Mouse (Mus musculus): Measurements from ENCODE around the gene Pde6c. TPM values are rescaled to one million over a fixed set of nuclear protein-coding genes. Genes with fewer than 3 reads are reported as not detected.

The Pde6c gene
- polyA plus RNA-seq (2015; fragmentation: Nextera tagmentation; extraction: Ambion mirVana) = not detected in 2 replicates

- Histone ChIP-seq H3K4me3 (replicated peaks) (no peak within 1 kb of the TSS), H3K9me3 (replicated peaks) (no peaks in the 10 kb centered on the region), H3K4me2 (replicated peaks) (no peak within 1 kb of the TSS), H3K4me1 (no peaks in the 10 kb centered on the region), H3K27ac (replicated peaks) (no peak within 1 kb of the TSS), H3K9ac (no peak within 1 kb of the TSS), H3K27me3 (no peaks in the 10 kb centered on the region), H3K36me3 (no peaks in the 10 kb centered on the region)
- no peak for ATAC-seq (ENCODE audit: insufficient number of reproducible peaks, low FRiP score, low TSS enrichment, low read depth)
- WGBS = 70% methylated on average over 6 of the region's 6 CpGs
Observed at GRCm38 (mm10) chr19:38132481-38132880, at the start of gene Pde6c. Gene Pde6c, plus strand, starts transcription at chr19:38132781.

DNA sequence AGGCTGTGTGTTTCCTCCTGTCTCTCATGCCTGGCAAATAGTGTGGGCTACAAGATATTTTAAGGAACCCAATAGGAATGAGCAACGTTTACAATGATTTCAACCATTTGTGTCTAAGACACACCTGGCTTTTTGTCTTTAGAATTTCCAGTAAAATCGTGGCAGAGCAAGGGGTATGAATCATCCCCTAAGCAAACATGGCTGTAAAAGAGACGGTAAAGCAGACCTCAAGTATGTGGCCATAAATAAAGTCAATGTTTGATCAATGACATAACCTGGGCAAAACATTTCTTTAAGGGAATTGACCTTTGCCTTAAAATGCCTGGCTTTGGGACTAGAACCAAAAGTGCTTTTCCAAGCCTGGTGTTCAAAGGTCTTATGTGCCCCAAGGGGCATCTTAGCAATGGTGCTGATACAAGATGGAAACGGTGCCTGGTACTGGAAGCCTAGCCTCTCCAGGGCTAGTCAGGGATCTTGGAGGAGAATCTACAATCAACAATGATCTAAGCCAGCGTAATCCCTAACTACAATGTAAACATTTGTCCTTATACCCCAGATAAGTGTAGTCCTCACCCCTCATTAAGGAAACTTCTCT lies 49.6 kb upstream of the Pde6c start:
- WGBS = 59% methylated on average over 5 of the region's 5 CpGs
- Histone ChIP-seq H3K27me3 (no peaks in the 10 kb centered on the region), H3K9me3 (replicated peaks) (no peaks in the 10 kb centered on the region), H3K36me3 (no peaks in the 10 kb centered on the region), H3K4me2 (replicated peaks) (no peak overlapping the region), H3K9ac (no peak overlapping the region), H3K4me1 (no peaks in the 10 kb centered on the region), H3K4me3 (replicated peaks) (no peak overlapping the region), H3K27ac (replicated peaks) (no peak overlapping the region)
- ATAC-seq (ENCODE audit: insufficient number of reproducible peaks, low FRiP score, low TSS enrichment, low read depth) = no peak

DNA sequence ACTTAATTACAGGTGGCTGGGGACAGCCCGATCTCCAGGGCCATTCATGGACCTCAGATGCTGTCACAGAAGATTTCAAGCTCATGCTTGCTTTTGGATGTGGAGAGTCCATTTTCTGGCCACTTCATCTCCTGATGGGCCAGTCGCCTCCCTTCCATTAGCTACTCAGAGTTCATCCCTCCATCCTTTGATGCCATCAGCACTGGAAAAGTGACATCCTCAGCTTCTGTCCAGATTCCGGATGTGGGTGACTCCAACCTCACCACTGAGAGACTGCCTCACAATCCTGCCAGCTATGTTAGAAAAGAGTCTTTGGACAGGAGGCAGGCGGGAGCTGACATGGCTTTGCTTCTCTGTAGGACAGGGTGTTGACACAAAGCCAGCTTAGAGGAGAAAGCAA lies 46.7 kb upstream of the Pde6c start:
- H3K4me2 ChIP-seq (replicated peaks) = no peak overlapping the region

GRCm38 (mm10) chr19:38086948-38087551 lies 45.5 kb upstream of the Pde6c start:
- H3K27ac ChIP-seq (replicated peaks) = no peak overlapping the region
- H3K36me3 ChIP-seq = no peaks in the 10 kb centered on the region
- 48% methylated on average over 11 of the region's 11 CpGs for WGBS
- H3K4me2 ChIP-seq (replicated peaks) = no peak overlapping the region
- peak; percentile 76; the same call in 1 of the 2 replicates for ATAC-seq (ENCODE audit: insufficient number of reproducible peaks, low FRiP score, low TSS enrichment, low read depth)
- no peak overlapping the region for H3K4me3 ChIP-seq (replicated peaks)
- H3K9ac ChIP-seq = no peak overlapping the region
- H3K9me3 ChIP-seq (replicated peaks) = no peaks in the 10 kb centered on the region
- H3K4me1 ChIP-seq = no peaks in the 10 kb centered on the region
- no peaks in the 10 kb centered on the region for H3K27me3 ChIP-seq

More for the DNA sequence above, 46.7 kb upstream of the Pde6c start:
- ATAC-seq (ENCODE audit: insufficient number of reproducible peaks, low FRiP score, low TSS enrichment, low read depth) = no peak
- 85% methylated on average over 4 of the region's 4 CpGs for WGBS
- H3K4me3 ChIP-seq (replicated peaks) = no peak overlapping the region
- H3K9me3 ChIP-seq (replicated peaks) = no peaks in the 10 kb centered on the region
- no peaks in the 10 kb centered on the region for H3K27me3 ChIP-seq
- no peaks in the 10 kb centered on the region for H3K4me1 ChIP-seq
- no peaks in the 10 kb centered on the region for H3K36me3 ChIP-seq
- H3K9ac ChIP-seq = no peak overlapping the region
- H3K27ac ChIP-seq (replicated peaks) = no peak overlapping the region

- H3K4me1 ChIP-seq = no peaks in the 10 kb centered on the region
- WGBS = 69% methylated on average over 8 of the region's 8 CpGs
Observed at GRCm38 (mm10) chr19:38089358-38089757, 43.2 kb upstream of the Pde6c start.

GRCm38 (mm10) chr19:38091512-38091985 lies 41.0 kb upstream of the Pde6c start:
- no peak for ATAC-seq (ENCODE audit: insufficient number of reproducible peaks, low FRiP score, low TSS enrichment, low read depth)
- Histone ChIP-seq H3K4me2 (replicated peaks) (no peak overlapping the region), H3K9me3 (replicated peaks) (no peaks in the 10 kb centered on the region), H3K4me1 (no peaks in the 10 kb centered on the region), H3K9ac (no peak overlapping the region), H3K36me3 (no peaks in the 10 kb centered on the region), H3K4me3 (replicated peaks) (no peak overlapping the region), H3K27me3 (peaks cover 19% of the 10 kb centered on the region), H3K27ac (replicated peaks) (no peak overlapping the region)
- 65% methylated on average over 4 of the region's 4 CpGs for WGBS

More at GRCm38 (mm10) chr19:38089358-38089757, 43.2 kb upstream of the Pde6c start:
- Histone ChIP-seq H3K9ac (no peak overlapping the region), H3K9me3 (replicated peaks) (no peaks in the 10 kb centered on the region), H3K27me3 (0 out of 2 replicates have a peak, but pooled peaks cover 5% of the 10 kb centered on the region), H3K4me2 (replicated peaks) (no peak overlapping the region), H3K27ac (replicated peaks) (no peak overlapping the region), H3K4me3 (replicated peaks) (no peak overlapping the region), H3K36me3 (no peaks in the 10 kb centered on the region)
- ATAC-seq (ENCODE audit: insufficient number of reproducible peaks, low FRiP score, low TSS enrichment, low read depth) = no peak

DNA sequence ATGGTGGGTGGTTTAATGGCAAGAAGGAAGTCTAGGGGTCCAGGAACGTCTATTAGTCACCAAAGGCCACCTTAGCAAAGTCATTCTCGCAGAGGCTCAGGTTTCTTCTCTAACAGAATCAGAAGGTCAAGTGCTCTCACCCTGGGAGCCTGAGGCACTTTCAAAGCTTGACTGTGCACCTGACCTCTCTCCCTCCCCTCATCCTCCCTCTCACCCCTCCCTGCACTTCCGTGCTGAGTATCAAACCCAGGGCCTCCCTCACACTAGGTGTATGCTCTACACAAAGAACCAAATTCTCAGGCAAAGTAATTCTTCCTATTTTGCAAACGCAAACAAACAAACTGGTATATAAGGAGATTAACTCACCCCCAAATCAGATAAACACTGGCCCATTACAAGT lies 36.4 kb upstream of the Pde6c start:
- H3K9me3 ChIP-seq (replicated peaks) = no peaks in the 10 kb centered on the region
- H3K9ac ChIP-seq = no peak overlapping the region
- no peak for ATAC-seq (ENCODE audit: insufficient number of reproducible peaks, low FRiP score, low TSS enrichment, low read depth)
- H3K4me1 ChIP-seq = peaks cover 11% of the 10 kb centered on the region
- no peak overlapping the region for H3K4me3 ChIP-seq (replicated peaks)
- H3K36me3 ChIP-seq = no peaks in the 10 kb centered on the region
- H3K4me2 ChIP-seq (replicated peaks) = no peak overlapping the region
- H3K27ac ChIP-seq (replicated peaks) = no peak overlapping the region
- WGBS = 5% methylated on average over 4 of the region's 4 CpGs
- H3K27me3 ChIP-seq = peaks cover 54% of the 10 kb centered on the region

- no peaks in the 10 kb centered on the region for H3K9me3 ChIP-seq (replicated peaks)
- no peak within 1 kb of the TSS for H3K9ac ChIP-seq
- no peak for ATAC-seq (ENCODE audit: insufficient number of reproducible peaks, low FRiP score, low TSS enrichment, low read depth)
- H3K36me3 ChIP-seq = no peaks in the 10 kb centered on the region
- H3K27me3 ChIP-seq = peaks cover 54% of the 10 kb centered on the region
- H3K4me2 ChIP-seq (replicated peaks) = peak within 1 kb of the TSS; percentile 49
- no peak within 1 kb of the TSS for H3K27ac ChIP-seq (replicated peaks)
- under 1% methylated on average over 77 of the region's 77 CpGs for WGBS
- H3K4me3 ChIP-seq (replicated peaks) = peak within 1 kb of the TSS; percentile 30
- H3K4me1 ChIP-seq = peaks cover 11% of the 10 kb centered on the region
Observed at GRCm38 (mm10) chr19:38096858-38097758, 35.5 kb upstream of the Pde6c start, which contains the start of gene Ffar4. Gene Ffar4, plus strand, starts transcription at chr19:38097071.

- ATAC-seq (ENCODE audit: insufficient number of reproducible peaks, low FRiP score, low TSS enrichment, low read depth) = no peak
- H3K27ac ChIP-seq (replicated peaks) = no peak overlapping the region
- 86% methylated on average over 4 of the region's 4 CpGs for WGBS
- H3K4me3 ChIP-seq (replicated peaks) = no peak overlapping the region
- H3K9ac ChIP-seq = no peak overlapping the region
- no peaks in the 10 kb centered on the region for H3K4me1 ChIP-seq
- no peaks in the 10 kb centered on the region for H3K9me3 ChIP-seq (replicated peaks)
- no peaks in the 10 kb centered on the region for H3K27me3 ChIP-seq
- no peak overlapping the region for H3K4me2 ChIP-seq (replicated peaks)
- H3K36me3 ChIP-seq = no peaks in the 10 kb centered on the region
Observed at GRCm38 (mm10) chr19:38107871-38108270, 24.7 kb upstream of the Pde6c start.

DNA sequence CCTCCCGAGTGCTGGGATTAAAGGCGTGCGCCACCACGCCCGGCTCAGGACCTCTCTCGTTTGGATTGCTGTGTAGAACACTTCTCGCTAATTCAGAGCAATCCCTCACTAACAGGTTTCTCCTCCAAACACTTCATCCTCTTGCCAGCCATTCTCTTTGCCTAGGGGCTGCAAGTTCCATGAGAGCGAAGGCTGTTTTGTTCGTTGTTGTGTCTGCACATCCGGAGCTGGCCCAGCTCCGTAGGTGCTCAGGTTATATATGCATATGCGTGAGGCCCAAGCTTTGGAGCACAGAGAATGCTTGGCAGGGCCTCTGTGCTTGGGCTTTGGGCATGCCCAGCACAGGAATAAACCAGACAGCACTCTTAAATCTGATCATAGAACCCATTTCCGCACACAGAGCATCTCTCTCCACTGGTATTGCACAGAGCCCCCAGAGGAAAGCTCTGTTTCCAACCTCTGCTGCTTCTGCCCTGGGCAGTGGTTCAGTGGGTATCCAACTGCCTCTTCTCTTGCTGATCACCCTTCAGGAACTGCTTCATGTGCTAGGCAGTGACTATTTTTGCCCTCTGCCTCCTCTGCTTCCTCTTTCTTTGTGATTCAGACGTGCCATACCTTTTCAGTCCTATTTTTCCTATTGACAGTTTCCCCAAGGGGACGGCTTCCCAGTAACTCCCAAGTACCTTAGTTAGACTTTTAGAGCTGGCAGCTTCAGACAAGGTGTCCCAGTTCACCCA lies 22.9 kb upstream of the Pde6c start:
- H3K36me3 ChIP-seq = no peaks in the 10 kb centered on the region
- H3K4me3 ChIP-seq (replicated peaks) = no peak overlapping the region
- no peak for ATAC-seq (ENCODE audit: insufficient number of reproducible peaks, low FRiP score, low TSS enrichment, low read depth)
- H3K27ac ChIP-seq (replicated peaks) = no peak overlapping the region
- no peak overlapping the region for H3K9ac ChIP-seq
- H3K4me1 ChIP-seq = no peaks in the 10 kb centered on the region
- no peaks in the 10 kb centered on the region for H3K9me3 ChIP-seq (replicated peaks)
- no peak overlapping the region for H3K4me2 ChIP-seq (replicated peaks)
- no peaks in the 10 kb centered on the region for H3K27me3 ChIP-seq
- 85% methylated on average over 15 of the region's 15 CpGs for WGBS

DNA sequence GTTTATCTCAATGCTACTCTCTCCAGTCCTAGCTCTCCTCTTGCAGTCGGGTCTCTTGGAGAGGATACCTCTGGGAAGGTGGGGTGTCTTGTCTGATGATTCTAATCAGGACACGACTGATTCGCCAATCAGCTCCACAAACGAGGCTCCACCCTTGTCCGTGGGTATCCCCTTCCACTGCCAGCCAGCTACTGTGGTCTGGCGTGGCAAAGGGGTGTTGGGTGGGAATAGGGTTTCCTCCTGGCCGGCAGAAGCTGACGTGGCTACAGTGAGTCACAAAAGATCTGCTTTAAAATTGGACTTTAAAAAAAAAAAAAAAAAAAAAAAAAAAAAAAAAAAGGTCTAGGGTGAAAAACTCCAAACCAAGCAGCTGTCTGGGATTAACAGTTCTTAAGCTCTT lies 21.5 kb upstream of the Pde6c start:
- Histone ChIP-seq H3K4me2 (replicated peaks) (no peak overlapping the region), H3K27ac (replicated peaks) (no peak overlapping the region), H3K9ac (no peak overlapping the region), H3K4me3 (replicated peaks) (no peak overlapping the region), H3K27me3 (no peaks in the 10 kb centered on the region), H3K36me3 (no peaks in the 10 kb centered on the region), H3K4me1 (no peaks in the 10 kb centered on the region), H3K9me3 (replicated peaks) (no peaks in the 10 kb centered on the region)
- ATAC-seq (ENCODE audit: insufficient number of reproducible peaks, low FRiP score, low TSS enrichment, low read depth) = no peak
- WGBS = 66% methylated on average over 8 of the region's 8 CpGs
